Mouse (Mus musculus): ENCODE measurements around the gene Nosip. TPM values are rescaled to one million over a fixed set of nuclear protein-coding genes. Genes with fewer than 3 reads are reported as not detected.

Gene Nosip
- polyA plus RNA-seq, 1 experiment: 60.4 TPM

DNA sequence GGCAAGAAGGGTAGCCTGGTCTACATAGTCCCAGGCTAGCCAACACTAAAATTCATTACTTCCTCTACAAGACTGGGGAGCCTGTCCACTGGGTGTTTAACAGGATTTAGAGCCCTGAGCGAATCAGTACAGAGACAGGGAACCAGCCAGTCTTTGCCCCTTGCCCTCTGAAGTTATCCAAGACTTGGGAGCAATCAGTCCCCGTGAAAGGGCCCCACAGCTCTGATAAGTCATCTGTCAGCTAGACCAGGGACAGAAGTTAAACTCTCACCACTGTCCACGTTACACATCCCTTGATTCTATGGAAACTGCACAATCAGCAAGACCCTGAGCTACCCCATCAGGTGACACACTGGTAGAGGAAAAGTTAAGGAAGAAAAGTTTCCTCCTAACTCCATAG lies 50.3 kb downstream of the Nosip start:
- Histone ChIP-seq H3K27me3 (replicated peaks; ENCODE audit: control insufficient read depth, insufficient read depth, low read length) (no peaks in the 10 kb centered on the region), H3K4me1 (ENCODE audit: control insufficient read depth, insufficient read depth, low read length) (no peaks in the 10 kb centered on the region), H3K27ac (ENCODE audit: insufficient read depth, low read depth, low read length) (no peak overlapping the region), H3K36me3 (ENCODE audit: control insufficient read depth, insufficient read depth, low read length) (no peaks in the 10 kb centered on the region), H3K4me3 (ENCODE audit: insufficient read depth, low read depth, low read length) (no peak overlapping the region)
- no peak for DNase-seq
- no peak for TF ChIP-seq POLR2A (IDR thresholded peaks at IDR 0.05; ENCODE audit: low read depth, low read length)
- TF ChIP-seq CTCF (conservative IDR thresholded peaks at IDR 0.05; ENCODE audit: insufficient read depth, insufficient read length, low read depth, low read length): no peak
- 44% methylated on average over 3 of the region's 3 CpGs for WGBS

DNA sequence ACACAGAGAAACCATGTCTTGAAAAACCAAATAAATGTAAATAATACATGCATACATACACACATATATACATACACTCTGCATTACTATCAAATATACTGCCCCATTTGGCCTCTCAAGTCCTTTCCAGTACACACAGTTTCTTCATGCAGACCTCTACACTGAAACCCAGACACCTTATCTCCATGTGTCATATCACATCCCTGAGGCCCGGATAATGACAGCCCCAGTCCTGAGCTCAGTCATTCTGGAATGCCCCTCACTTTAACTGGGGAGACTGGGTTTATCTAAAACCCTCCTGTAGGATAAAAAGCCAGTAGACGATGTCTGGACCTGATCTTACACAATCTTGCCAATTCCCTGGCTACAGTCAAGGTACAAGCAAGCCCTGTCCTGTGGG lies 51.2 kb downstream of the Nosip start:
- H3K4me3 ChIP-seq (ENCODE audit: insufficient read depth, low read depth, low read length): no peak overlapping the region
- no peak for DNase-seq
- H3K27me3 ChIP-seq (replicated peaks; ENCODE audit: control insufficient read depth, insufficient read depth, low read length): no peaks in the 10 kb centered on the region
- no peaks in the 10 kb centered on the region for H3K36me3 ChIP-seq (ENCODE audit: control insufficient read depth, insufficient read depth, low read length)
- WGBS: 88% methylated on average over 2 of the region's 2 CpGs
- TF ChIP-seq CTCF (conservative IDR thresholded peaks at IDR 0.05; ENCODE audit: insufficient read depth, insufficient read length, low read depth, low read length): no peak
- TF ChIP-seq POLR2A (IDR thresholded peaks at IDR 0.05; ENCODE audit: low read depth, low read length): no peak
- H3K27ac ChIP-seq (ENCODE audit: insufficient read depth, low read depth, low read length): no peak overlapping the region
- H3K4me1 ChIP-seq (ENCODE audit: control insufficient read depth, insufficient read depth, low read length): no peaks in the 10 kb centered on the region

DNA sequence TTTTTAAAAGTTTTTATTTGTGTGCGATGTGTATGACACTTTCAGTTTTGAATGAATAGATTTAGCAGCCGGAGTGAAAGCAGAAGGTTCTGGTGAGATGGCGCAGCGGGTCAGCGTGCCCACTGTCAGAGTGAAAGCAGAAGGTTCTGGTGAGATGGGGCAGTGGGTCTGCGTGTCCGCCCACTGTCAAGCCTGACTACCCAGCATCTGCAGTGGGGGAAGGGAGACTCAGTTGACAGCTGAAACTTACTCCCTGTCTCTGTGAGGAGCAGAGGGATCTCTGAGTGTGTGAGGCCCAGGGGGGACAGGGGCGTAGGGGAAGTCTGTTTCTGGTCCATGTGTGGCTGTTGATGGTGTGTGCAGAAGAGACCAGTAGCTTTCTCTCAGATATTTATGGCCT lies 55.3 kb downstream of the Nosip start:
- Histone ChIP-seq H3K4me1 (ENCODE audit: control insufficient read depth, insufficient read depth, low read length) (no peaks in the 10 kb centered on the region), H3K4me3 (ENCODE audit: insufficient read depth, low read depth, low read length) (no peak overlapping the region), H3K36me3 (ENCODE audit: control insufficient read depth, insufficient read depth, low read length) (peaks cover under 1% of the 10 kb centered on the region; the same call in 1 of the 2 replicates), H3K27me3 (replicated peaks; ENCODE audit: control insufficient read depth, insufficient read depth, low read length) (no peaks in the 10 kb centered on the region), H3K27ac (ENCODE audit: insufficient read depth, low read depth, low read length) (no peak overlapping the region)
- TF ChIP-seq CTCF (conservative IDR thresholded peaks at IDR 0.05; ENCODE audit: insufficient read depth, insufficient read length, low read depth, low read length) (no peak), POLR2A (IDR thresholded peaks at IDR 0.05; ENCODE audit: low read depth, low read length) (no peak)
- WGBS: 73% methylated on average over 8 of the region's 8 CpGs
- no peak for DNase-seq

DNA sequence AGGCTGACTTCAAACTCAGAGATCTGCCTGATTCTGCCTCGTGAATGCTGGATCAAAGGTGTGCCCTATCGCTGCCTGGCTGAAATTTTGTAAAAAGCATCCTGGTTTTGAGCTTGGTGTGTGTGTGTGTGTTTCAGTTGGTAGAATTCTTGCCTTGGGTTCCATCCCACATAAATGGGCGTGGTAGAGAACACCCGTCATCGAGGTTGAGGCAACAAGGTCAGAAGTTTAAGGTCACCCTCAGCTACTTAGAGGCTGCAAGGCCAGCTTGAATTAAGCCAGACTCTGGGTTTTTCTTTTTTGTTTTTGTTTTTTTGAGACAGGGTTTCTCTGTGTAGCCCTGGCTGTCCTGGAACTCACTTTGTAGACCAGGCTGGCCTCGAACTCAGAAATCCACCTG lies 56.1 kb downstream of the Nosip start:
- no peak for DNase-seq
- no peak overlapping the region for H3K27ac ChIP-seq (ENCODE audit: insufficient read depth, low read depth, low read length)
- TF ChIP-seq POLR2A (IDR thresholded peaks at IDR 0.05; ENCODE audit: low read depth, low read length): no peak
- H3K27me3 ChIP-seq (replicated peaks; ENCODE audit: control insufficient read depth, insufficient read depth, low read length): no peaks in the 10 kb centered on the region
- WGBS: 82% methylated on average over 6 of the region's 6 CpGs
- H3K4me1 ChIP-seq (ENCODE audit: control insufficient read depth, insufficient read depth, low read length): peaks cover 7% of the 10 kb centered on the region
- H3K36me3 ChIP-seq (ENCODE audit: control insufficient read depth, insufficient read depth, low read length): peaks cover 2% of the 10 kb centered on the region; the same call in 1 of the 2 replicates
- no peak overlapping the region for H3K4me3 ChIP-seq (ENCODE audit: insufficient read depth, low read depth, low read length)

DNA sequence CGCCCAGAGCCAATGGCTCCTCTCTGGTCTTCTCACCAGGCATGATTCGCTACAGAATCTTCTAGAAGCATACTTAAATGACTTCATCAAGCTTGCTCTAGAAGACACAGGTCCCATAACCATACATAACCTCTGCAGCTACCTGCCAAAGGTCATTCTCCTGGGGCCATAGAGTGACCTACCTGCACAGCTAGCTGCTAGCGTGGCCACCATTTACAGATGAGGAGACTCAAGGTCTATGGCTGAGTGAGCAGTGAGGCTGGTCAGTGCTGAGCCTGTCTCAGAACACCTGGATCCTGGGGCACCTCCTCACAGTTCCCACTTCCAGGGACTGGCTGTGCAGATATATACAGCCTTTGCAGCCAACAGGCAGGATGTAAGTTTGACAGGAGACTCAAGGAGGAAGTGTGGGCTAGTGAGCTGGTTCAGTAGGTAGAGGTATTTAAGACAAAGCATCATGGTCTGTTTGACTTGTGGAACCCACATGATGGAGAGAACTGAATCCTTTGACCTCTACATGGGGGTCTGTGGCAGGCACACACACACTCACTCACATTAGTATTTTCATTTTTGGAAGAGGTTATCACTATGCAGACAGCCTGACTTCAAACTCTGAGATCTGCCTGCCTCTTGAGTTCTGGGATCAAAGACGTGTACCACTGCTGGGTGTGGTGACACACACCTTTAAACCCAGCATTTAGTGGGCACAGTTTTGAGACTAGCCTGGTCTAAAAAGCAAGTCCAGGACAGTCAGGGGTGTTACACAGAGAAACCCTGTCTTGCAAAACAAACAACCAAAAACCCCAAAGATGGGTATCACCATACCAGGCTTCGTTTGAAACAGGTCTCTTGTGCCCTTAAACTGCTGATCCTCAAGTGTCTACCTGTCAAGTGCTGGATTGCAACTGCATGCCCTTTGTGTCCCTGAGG lies 57.8 kb downstream of the Nosip start:
- no peak for DNase-seq
- H3K27me3 ChIP-seq (replicated peaks; ENCODE audit: control insufficient read depth, insufficient read depth, low read length): no peaks in the 10 kb centered on the region
- no peak overlapping the region for H3K4me3 ChIP-seq (ENCODE audit: insufficient read depth, low read depth, low read length)
- WGBS: 81% methylated on average over 5 of the region's 5 CpGs
- peaks cover 11% of the 10 kb centered on the region for H3K4me1 ChIP-seq (ENCODE audit: control insufficient read depth, insufficient read depth, low read length)
- H3K27ac ChIP-seq (ENCODE audit: insufficient read depth, low read depth, low read length): no peak overlapping the region
- peaks cover 2% of the 10 kb centered on the region; the same call in 1 of the 2 replicates for H3K36me3 ChIP-seq (ENCODE audit: control insufficient read depth, insufficient read depth, low read length)
- TF ChIP-seq POLR2A (IDR thresholded peaks at IDR 0.05; ENCODE audit: low read depth, low read length) (no peak), CTCF (conservative IDR thresholded peaks at IDR 0.05; ENCODE audit: insufficient read depth, insufficient read length, low read depth, low read length) (no peak)

DNA sequence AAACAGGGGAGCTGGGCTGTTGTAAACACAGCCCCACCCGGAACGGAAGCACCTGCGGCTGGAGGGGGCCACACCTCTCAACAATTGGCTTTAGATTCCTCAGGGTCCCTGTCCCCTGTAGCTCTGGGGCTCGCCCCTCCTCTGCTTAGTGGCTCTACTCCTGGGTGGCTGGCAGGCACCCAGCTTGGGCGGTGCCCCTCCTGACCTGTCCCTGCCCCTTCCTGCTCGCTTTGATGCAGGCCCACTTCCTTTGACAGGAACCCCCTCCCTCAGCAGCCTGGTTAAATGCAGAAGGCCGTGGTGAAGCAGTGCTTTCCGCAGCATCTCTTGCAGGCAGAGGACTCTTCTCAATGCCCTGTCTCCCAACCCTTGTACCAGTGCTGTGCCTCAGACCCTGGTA lies 59.2 kb downstream of the Nosip start:
- H3K27ac ChIP-seq (ENCODE audit: insufficient read depth, low read depth, low read length): peak overlapping the region; percentile 40; the same call in 1 of the 2 replicates
- no peaks in the 10 kb centered on the region for H3K27me3 ChIP-seq (replicated peaks; ENCODE audit: control insufficient read depth, insufficient read depth, low read length)
- 43% methylated on average over 8 of the region's 8 CpGs for WGBS
- DNase-seq: peak; percentile 81
- H3K36me3 ChIP-seq (ENCODE audit: control insufficient read depth, insufficient read depth, low read length): peaks cover 9% of the 10 kb centered on the region; the same call in 1 of the 2 replicates
- peak overlapping the region; percentile 12; the same call in 1 of the 2 replicates for H3K4me3 ChIP-seq (ENCODE audit: insufficient read depth, low read depth, low read length)
- TF ChIP-seq POLR2A (IDR thresholded peaks at IDR 0.05; ENCODE audit: low read depth, low read length) (peak; percentile 7), CTCF (conservative IDR thresholded peaks at IDR 0.05; ENCODE audit: insufficient read depth, insufficient read length, low read depth, low read length) (no peak)
- peaks cover 11% of the 10 kb centered on the region for H3K4me1 ChIP-seq (ENCODE audit: control insufficient read depth, insufficient read depth, low read length)

DNA sequence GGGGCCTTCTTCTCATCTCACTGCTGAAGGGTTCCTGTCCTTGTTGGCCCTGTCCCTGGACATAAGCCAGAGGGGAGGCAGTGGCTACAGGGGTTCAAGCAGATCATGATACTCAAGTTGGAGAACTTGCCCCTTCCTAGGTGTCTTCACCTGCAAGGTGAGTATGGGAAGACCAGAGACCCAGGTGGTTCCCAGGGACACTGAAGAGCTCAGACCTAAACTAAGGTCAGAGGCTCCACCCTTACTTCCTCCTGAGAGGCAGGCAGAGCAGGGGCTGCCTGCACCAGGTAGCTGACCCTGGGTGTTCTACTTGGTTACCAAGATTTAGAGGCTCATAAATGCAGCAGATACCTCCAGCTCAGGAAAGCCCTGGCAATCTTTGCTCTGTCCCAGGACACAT lies 59.7 kb downstream of the Nosip start:
- Histone ChIP-seq H3K27me3 (replicated peaks; ENCODE audit: control insufficient read depth, insufficient read depth, low read length) (no peaks in the 10 kb centered on the region), H3K27ac (ENCODE audit: insufficient read depth, low read depth, low read length) (peak overlapping the region; percentile 40; the same call in 1 of the 2 replicates), H3K36me3 (ENCODE audit: control insufficient read depth, insufficient read depth, low read length) (peaks cover 12% of the 10 kb centered on the region; the same call in 1 of the 2 replicates), H3K4me3 (ENCODE audit: insufficient read depth, low read depth, low read length) (peak overlapping the region; percentile 12; the same call in 1 of the 2 replicates), H3K4me1 (ENCODE audit: control insufficient read depth, insufficient read depth, low read length) (peaks cover 13% of the 10 kb centered on the region)
- no peak for DNase-seq
- no peak for TF ChIP-seq CTCF (conservative IDR thresholded peaks at IDR 0.05; ENCODE audit: insufficient read depth, insufficient read length, low read depth, low read length)
- TF ChIP-seq POLR2A (IDR thresholded peaks at IDR 0.05; ENCODE audit: low read depth, low read length): no peak
